Mouse (Mus musculus): Measurements from ENCODE around the gene Drap1. TPM values are rescaled to one million over a fixed set of nuclear protein-coding genes. Genes with fewer than 3 reads are reported as not detected.

Drap1 gene
- total and polyA plus RNA-seq, 2 experiments from 2014 or later: 171 to 353 TPM

GRCm38 (mm10) chr19:5465037-5465436 lies 40.3 kb upstream of the Drap1 start:
- H3K4me1 ChIP-seq (ENCODE audit: insufficient read depth): peaks cover 9% of the 10 kb centered on the region
- WGBS: 96% methylated on average over 8 of the region's 8 CpGs
- no peak overlapping the region for H3K9ac ChIP-seq
- H3K4me2 ChIP-seq (ENCODE audit: low read depth): no peak overlapping the region
- H3K4me3 ChIP-seq (ENCODE audit: low read depth, low read length): no peak overlapping the region
- no peaks in the 10 kb centered on the region for H3K9me3 ChIP-seq (ENCODE audit: low read length)
- ATAC-seq (no peak), DNase-seq (no peak)
- no peaks in the 10 kb centered on the region for H3K27me3 ChIP-seq (ENCODE audit: insufficient read depth, low read length)
- no peak overlapping the region for H3K27ac ChIP-seq (ENCODE audit: low read depth, low read length)
- H3K36me3 ChIP-seq (ENCODE audit: insufficient read depth): peaks cover 41% of the 10 kb centered on the region
- TF ChIP-seq CTCF (IDR thresholded peaks at IDR 0.05; ENCODE audit: low read depth): no peak

- peak; percentile 86 for DNase-seq
- H3K4me1 ChIP-seq (ENCODE audit: insufficient read depth): peaks cover 15% of the 10 kb centered on the region
- peak overlapping the region; percentile 64 for H3K27ac ChIP-seq (ENCODE audit: low read depth, low read length)
- H3K9ac ChIP-seq: peak overlapping the region; percentile 47
- TF ChIP-seq CTCF (IDR thresholded peaks at IDR 0.05; ENCODE audit: low read depth): peak; percentile 94
- H3K4me3 ChIP-seq (ENCODE audit: low read depth, low read length): peak overlapping the region; percentile 29
- WGBS: 31% methylated on average over 15 of the region's 15 CpGs
- ATAC-seq: peak; percentile 70
- H3K4me2 ChIP-seq (ENCODE audit: low read depth): peak overlapping the region; percentile 51
- H3K9me3 ChIP-seq (ENCODE audit: low read length): no peaks in the 10 kb centered on the region
- peaks cover 41% of the 10 kb centered on the region for H3K36me3 ChIP-seq (ENCODE audit: insufficient read depth)
- no peaks in the 10 kb centered on the region for H3K27me3 ChIP-seq (ENCODE audit: insufficient read depth, low read length)
Observed at GRCm38 (mm10) chr19:5463791-5464562, 39.2 kb upstream of the Drap1 start.

GRCm38 (mm10) chr19:5463212-5463611 lies 38.4 kb upstream of the Drap1 start:
- ATAC-seq: no peak

GRCm38 (mm10) chr19:5461411-5461810 lies 36.6 kb upstream of the Drap1 start:
- Histone ChIP-seq H3K27ac (ENCODE audit: low read depth, low read length) (no peak overlapping the region), H3K4me3 (ENCODE audit: low read depth, low read length) (peak overlapping the region; percentile 88), H3K36me3 (ENCODE audit: insufficient read depth) (peaks cover 33% of the 10 kb centered on the region), H3K4me1 (ENCODE audit: insufficient read depth) (peaks cover 23% of the 10 kb centered on the region), H3K9me3 (ENCODE audit: low read length) (no peaks in the 10 kb centered on the region), H3K4me2 (ENCODE audit: low read depth) (peak overlapping the region; percentile 93), H3K9ac (peak overlapping the region; percentile 77; the same call in 1 of the 2 replicates), H3K27me3 (ENCODE audit: insufficient read depth, low read length) (no peaks in the 10 kb centered on the region)
- WGBS: 82% methylated on average over 6 of the region's 6 CpGs
- ATAC-seq: no peak
- DNase-seq: no peak
- TF ChIP-seq CTCF (IDR thresholded peaks at IDR 0.05; ENCODE audit: low read depth): no peak

More at GRCm38 (mm10) chr19:5463212-5463611, 38.4 kb upstream of the Drap1 start:
- Histone ChIP-seq H3K9me3 (ENCODE audit: low read length) (no peaks in the 10 kb centered on the region), H3K9ac (no peak overlapping the region), H3K27me3 (ENCODE audit: insufficient read depth, low read length) (no peaks in the 10 kb centered on the region), H3K27ac (ENCODE audit: low read depth, low read length) (no peak overlapping the region), H3K4me2 (ENCODE audit: low read depth) (no peak overlapping the region), H3K36me3 (ENCODE audit: insufficient read depth) (peaks cover 41% of the 10 kb centered on the region), H3K4me3 (ENCODE audit: low read depth, low read length) (no peak overlapping the region), H3K4me1 (ENCODE audit: insufficient read depth) (peaks cover 16% of the 10 kb centered on the region)
- no peak for TF ChIP-seq CTCF (IDR thresholded peaks at IDR 0.05; ENCODE audit: low read depth)
- 92% methylated on average over 9 of the region's 9 CpGs for WGBS
- DNase-seq: no peak

GRCm38 (mm10) chr19:5460465-5460911 lies 35.7 kb upstream of the Drap1 start, which contains the start of gene Fibp:
Gene Fibp (plus strand): TSS chr19:5460615.
- Histone ChIP-seq H3K9ac (peak within 1 kb of the TSS; percentile 77), H3K9me3 (ENCODE audit: low read length) (no peaks in the 10 kb centered on the region), H3K27ac (ENCODE audit: low read depth, low read length) (peak within 1 kb of the TSS; percentile 81), H3K4me2 (ENCODE audit: low read depth) (peak within 1 kb of the TSS; percentile 93), H3K4me3 (ENCODE audit: low read depth, low read length) (peak within 1 kb of the TSS; percentile 88), H3K27me3 (ENCODE audit: insufficient read depth, low read length) (no peaks in the 10 kb centered on the region), H3K4me1 (ENCODE audit: insufficient read depth) (peaks cover 30% of the 10 kb centered on the region), H3K36me3 (ENCODE audit: insufficient read depth) (peaks cover 23% of the 10 kb centered on the region)
- DNase-seq (peak; percentile 94), ATAC-seq (peak; percentile 70)
- 2% methylated on average over 32 of the region's 32 CpGs for WGBS
- TF ChIP-seq CTCF (IDR thresholded peaks at IDR 0.05; ENCODE audit: low read depth): no peak

GRCm38 (mm10) chr19:5459896-5460295 lies 35.1 kb upstream of the Drap1 start:
- peaks cover 33% of the 10 kb centered on the region for H3K4me1 ChIP-seq (ENCODE audit: insufficient read depth)
- H3K27me3 ChIP-seq (ENCODE audit: insufficient read depth, low read length): no peaks in the 10 kb centered on the region
- H3K9me3 ChIP-seq (ENCODE audit: low read length): no peaks in the 10 kb centered on the region
- ATAC-seq (no peak), DNase-seq (no peak)
- 30% methylated on average over 3 of the region's 3 CpGs for WGBS
- peak overlapping the region; percentile 77 for H3K9ac ChIP-seq
- peaks cover 17% of the 10 kb centered on the region for H3K36me3 ChIP-seq (ENCODE audit: insufficient read depth)
- H3K4me2 ChIP-seq (ENCODE audit: low read depth): peak overlapping the region; percentile 93
- peak overlapping the region; percentile 81 for H3K27ac ChIP-seq (ENCODE audit: low read depth, low read length)
- H3K4me3 ChIP-seq (ENCODE audit: low read depth, low read length): peak overlapping the region; percentile 88
- TF ChIP-seq CTCF (IDR thresholded peaks at IDR 0.05; ENCODE audit: low read depth): no peak

GRCm38 (mm10) chr19:5459019-5459418 lies 34.2 kb upstream of the Drap1 start:
- ATAC-seq (no peak), DNase-seq (no peak)
- TF ChIP-seq CTCF (IDR thresholded peaks at IDR 0.05; ENCODE audit: low read depth): no peak
- no peak overlapping the region for H3K27ac ChIP-seq (ENCODE audit: low read depth, low read length)
- H3K9me3 ChIP-seq (ENCODE audit: low read length): no peaks in the 10 kb centered on the region
- H3K36me3 ChIP-seq (ENCODE audit: insufficient read depth): peaks cover 20% of the 10 kb centered on the region
- WGBS: 69% methylated on average over 7 of the region's 7 CpGs
- no peak overlapping the region for H3K9ac ChIP-seq
- no peak overlapping the region for H3K4me2 ChIP-seq (ENCODE audit: low read depth)
- H3K27me3 ChIP-seq (ENCODE audit: insufficient read depth, low read length): no peaks in the 10 kb centered on the region
- peaks cover 33% of the 10 kb centered on the region for H3K4me1 ChIP-seq (ENCODE audit: insufficient read depth)
- no peak overlapping the region for H3K4me3 ChIP-seq (ENCODE audit: low read depth, low read length)

All from forebrain, postnatal 0 days (tissue).